Mouse (Mus musculus) regulatory T cell (primary cell): ENCODE measurements around the gene Necap2.

ENCODE experiments used
- in situ Hi-C: fragments of 300-600 bp; cut with MboI, MseI; formaldehyde crosslinking; loops from one replicate; pipeline ENCODE4 v1.15.1; 2025; ENCODE audit warnings: high pct_unique_total_duplicates

Necap2 gene

GRCm38 (mm10) chr4:141033606-141034549, 44.3 kb downstream of the Necap2 start:
- in situ Hi-C loops, result no loop called here

- in situ Hi-C loops, result no loop called here
These were observed 46.4 kb downstream of the Necap2 start for GRCm38 (mm10) chr4:141031733-141032132.

GRCm38 (mm10) chr4:141030541-141031206, 47.5 kb downstream of the Necap2 start:
- in situ Hi-C loops, result no loop called here

- in situ Hi-C loops, result no loop called here
These were observed 53.2 kb downstream of the Necap2 start for GRCm38 (mm10) chr4:141024992-141025391.

- in situ Hi-C loops, result no loop called here
These were observed 54.1 kb downstream of the Necap2 start for GRCm38 (mm10) chr4:141024052-141024451.

GRCm38 (mm10) chr4:141021614-141021929, 56.6 kb downstream of the Necap2 start:
- in situ Hi-C loops, result no loop called here

- in situ Hi-C loops, result no loop called here
These were observed 57.1 kb downstream of the Necap2 start for GRCm38 (mm10) chr4:141020811-141021613.

- in situ Hi-C loops, result no loop called here
These were observed 57.9 kb downstream of the Necap2 start for GRCm38 (mm10) chr4:141020220-141020619.

- in situ Hi-C loops, result no loop called here
These were observed 60.3 kb downstream of the Necap2 start for GRCm38 (mm10) chr4:141017657-141018436.
